Mouse (Mus musculus): ENCODE results near the gene Plcl1. TPM values are rescaled to one million over a fixed set of nuclear protein-coding genes. Genes with fewer than 3 reads are reported as not detected.

Plcl1 gene
- polyA plus RNA-seq, 1 experiment from 2014 or later, result 1.7 TPM

GRCm38 (mm10) chr1:55523966-55524365, 118.2 kb downstream of the Plcl1 start:
- WGBS, result 91% methylated on average over 1 of the region's 1 CpGs
- H3K9ac ChIP-seq (ENCODE audit: low read length), result no peak overlapping the region

GRCm38 (mm10) chr1:55525100-55525499, 119.4 kb downstream of the Plcl1 start:
- H3K36me3 ChIP-seq (ENCODE audit: control insufficient read depth, insufficient read depth, low read length), result no peaks in the 10 kb centered on the region
- 76% methylated on average over 5 of the region's 5 CpGs for WGBS

More at GRCm38 (mm10) chr1:55523966-55524365, 118.2 kb downstream of the Plcl1 start:
- H3K4me1 ChIP-seq (ENCODE audit: control insufficient read depth, insufficient read depth, low read length), result no peaks in the 10 kb centered on the region
- H3K9me3 ChIP-seq (ENCODE audit: control insufficient read depth, low read length), result no peaks in the 10 kb centered on the region
- H3K4me2 ChIP-seq, result no peak overlapping the region
- no peaks in the 10 kb centered on the region for H3K36me3 ChIP-seq (ENCODE audit: control insufficient read depth, insufficient read depth, low read length)
- ATAC-seq (ENCODE audit: low FRiP score) (no peak), DNase-seq (ENCODE audit: low spot score, missing footprints) (no peak)
- no peaks in the 10 kb centered on the region for H3K27me3 ChIP-seq (ENCODE audit: control insufficient read depth, insufficient read depth, low read length)
- H3K27ac ChIP-seq (ENCODE audit: low read depth, low read length), result no peak overlapping the region
- no peak overlapping the region for H3K4me3 ChIP-seq (ENCODE audit: low read depth, low read length)

GRCm38 (mm10) chr1:55525748-55526147, 120.0 kb downstream of the Plcl1 start:
- H3K4me1 ChIP-seq (ENCODE audit: control insufficient read depth, insufficient read depth, low read length), result no peaks in the 10 kb centered on the region
- WGBS, result 89% methylated on average over 2 of the region's 2 CpGs
- no peak for ATAC-seq (ENCODE audit: low FRiP score)

More at GRCm38 (mm10) chr1:55525100-55525499, 119.4 kb downstream of the Plcl1 start:
- Histone ChIP-seq H3K4me2 (no peak overlapping the region), H3K9me3 (ENCODE audit: control insufficient read depth, low read length) (no peaks in the 10 kb centered on the region), H3K27ac (ENCODE audit: low read depth, low read length) (no peak overlapping the region), H3K27me3 (ENCODE audit: control insufficient read depth, insufficient read depth, low read length) (no peaks in the 10 kb centered on the region), H3K9ac (ENCODE audit: low read length) (no peak overlapping the region), H3K4me3 (ENCODE audit: low read depth, low read length) (no peak overlapping the region), H3K4me1 (ENCODE audit: control insufficient read depth, insufficient read depth, low read length) (no peaks in the 10 kb centered on the region)
- ATAC-seq (ENCODE audit: low FRiP score), result no peak
- no peak for DNase-seq (ENCODE audit: low spot score, missing footprints)

GRCm38 (mm10) chr1:55528547-55529304, 123.0 kb downstream of the Plcl1 start:
- ATAC-seq (ENCODE audit: low FRiP score), result no peak
- Histone ChIP-seq H3K4me1 (ENCODE audit: control insufficient read depth, insufficient read depth, low read length) (no peaks in the 10 kb centered on the region), H3K27ac (ENCODE audit: low read depth, low read length) (no peak overlapping the region), H3K9me3 (ENCODE audit: control insufficient read depth, low read length) (no peaks in the 10 kb centered on the region), H3K9ac (ENCODE audit: low read length) (no peak overlapping the region), H3K4me2 (no peak overlapping the region), H3K4me3 (ENCODE audit: low read depth, low read length) (no peak overlapping the region), H3K27me3 (ENCODE audit: control insufficient read depth, insufficient read depth, low read length) (no peaks in the 10 kb centered on the region), H3K36me3 (ENCODE audit: control insufficient read depth, insufficient read depth, low read length) (no peaks in the 10 kb centered on the region)
- WGBS, result 80% methylated on average over 7 of the region's 7 CpGs
- DNase-seq (ENCODE audit: low spot score, missing footprints), result no peak

More at GRCm38 (mm10) chr1:55525748-55526147, 120.0 kb downstream of the Plcl1 start:
- no peak for DNase-seq (ENCODE audit: low spot score, missing footprints)
- Histone ChIP-seq H3K4me3 (ENCODE audit: low read depth, low read length) (no peak overlapping the region), H3K36me3 (ENCODE audit: control insufficient read depth, insufficient read depth, low read length) (no peaks in the 10 kb centered on the region), H3K9me3 (ENCODE audit: control insufficient read depth, low read length) (no peaks in the 10 kb centered on the region), H3K27me3 (ENCODE audit: control insufficient read depth, insufficient read depth, low read length) (no peaks in the 10 kb centered on the region), H3K27ac (ENCODE audit: low read depth, low read length) (no peak overlapping the region), H3K9ac (ENCODE audit: low read length) (no peak overlapping the region), H3K4me2 (no peak overlapping the region)

GRCm38 (mm10) chr1:55533823-55534222, 128.1 kb downstream of the Plcl1 start:
- ATAC-seq (ENCODE audit: low FRiP score), result no peak
- 88% methylated on average over 1 of the region's 1 CpGs for WGBS
- Histone ChIP-seq H3K9me3 (ENCODE audit: control insufficient read depth, low read length) (no peaks in the 10 kb centered on the region), H3K27me3 (ENCODE audit: control insufficient read depth, insufficient read depth, low read length) (no peaks in the 10 kb centered on the region), H3K9ac (ENCODE audit: low read length) (no peak overlapping the region), H3K36me3 (ENCODE audit: control insufficient read depth, insufficient read depth, low read length) (no peaks in the 10 kb centered on the region), H3K27ac (ENCODE audit: low read depth, low read length) (no peak overlapping the region), H3K4me2 (no peak overlapping the region), H3K4me1 (ENCODE audit: control insufficient read depth, insufficient read depth, low read length) (no peaks in the 10 kb centered on the region), H3K4me3 (ENCODE audit: low read depth, low read length) (no peak overlapping the region)
- no peak for DNase-seq (ENCODE audit: low spot score, missing footprints)

- Histone ChIP-seq H3K9ac (ENCODE audit: low read length) (no peak overlapping the region), H3K4me2 (no peak overlapping the region), H3K4me1 (ENCODE audit: control insufficient read depth, insufficient read depth, low read length) (no peaks in the 10 kb centered on the region), H3K27me3 (ENCODE audit: control insufficient read depth, insufficient read depth, low read length) (no peaks in the 10 kb centered on the region), H3K27ac (ENCODE audit: low read depth, low read length) (no peak overlapping the region), H3K4me3 (ENCODE audit: low read depth, low read length) (no peak overlapping the region), H3K9me3 (ENCODE audit: control insufficient read depth, low read length) (no peaks in the 10 kb centered on the region), H3K36me3 (ENCODE audit: control insufficient read depth, insufficient read depth, low read length) (no peaks in the 10 kb centered on the region)
- WGBS, result 84% methylated on average over 3 of the region's 3 CpGs
- no peak for ATAC-seq (ENCODE audit: low FRiP score)
- DNase-seq (ENCODE audit: low spot score, missing footprints), result no peak
Measured at GRCm38 (mm10) chr1:55554405-55554804, 148.7 kb downstream of the Plcl1 start.

GRCm38 (mm10) chr1:55557960-55558359, 152.2 kb downstream of the Plcl1 start:
- no peak for DNase-seq (ENCODE audit: low spot score, missing footprints)
- H3K9me3 ChIP-seq (ENCODE audit: control insufficient read depth, low read length), result no peaks in the 10 kb centered on the region
- H3K27ac ChIP-seq (ENCODE audit: low read depth, low read length), result no peak overlapping the region
- no peak overlapping the region for H3K9ac ChIP-seq (ENCODE audit: low read length)
- WGBS, result 92% methylated on average over 7 of the region's 7 CpGs
- no peaks in the 10 kb centered on the region for H3K36me3 ChIP-seq (ENCODE audit: control insufficient read depth, insufficient read depth, low read length)
- H3K4me3 ChIP-seq (ENCODE audit: low read depth, low read length), result no peak overlapping the region
- no peaks in the 10 kb centered on the region for H3K27me3 ChIP-seq (ENCODE audit: control insufficient read depth, insufficient read depth, low read length)
- no peaks in the 10 kb centered on the region for H3K4me1 ChIP-seq (ENCODE audit: control insufficient read depth, insufficient read depth, low read length)
- no peak for ATAC-seq (ENCODE audit: low FRiP score)
- no peak overlapping the region for H3K4me2 ChIP-seq

GRCm38 (mm10) chr1:55558409-55558808, 152.7 kb downstream of the Plcl1 start:
- no peak overlapping the region for H3K27ac ChIP-seq (ENCODE audit: low read depth, low read length)
- ATAC-seq (ENCODE audit: low FRiP score) (no peak), DNase-seq (ENCODE audit: low spot score, missing footprints) (no peak)
- no peaks in the 10 kb centered on the region for H3K27me3 ChIP-seq (ENCODE audit: control insufficient read depth, insufficient read depth, low read length)
- no peak overlapping the region for H3K4me3 ChIP-seq (ENCODE audit: low read depth, low read length)
- no peak overlapping the region for H3K4me2 ChIP-seq
- no peaks in the 10 kb centered on the region for H3K4me1 ChIP-seq (ENCODE audit: control insufficient read depth, insufficient read depth, low read length)
- H3K9me3 ChIP-seq (ENCODE audit: control insufficient read depth, low read length), result no peaks in the 10 kb centered on the region
- 81% methylated on average over 1 of the region's 1 CpGs for WGBS
- no peaks in the 10 kb centered on the region for H3K36me3 ChIP-seq (ENCODE audit: control insufficient read depth, insufficient read depth, low read length)
- H3K9ac ChIP-seq (ENCODE audit: low read length), result no peak overlapping the region

GRCm38 (mm10) chr1:55559998-55560397, 154.3 kb downstream of the Plcl1 start:
- 89% methylated on average over 9 of the region's 9 CpGs for WGBS
- no peaks in the 10 kb centered on the region for H3K9me3 ChIP-seq (ENCODE audit: control insufficient read depth, low read length)
- DNase-seq (ENCODE audit: low spot score, missing footprints), result no peak

More at GRCm38 (mm10) chr1:55559998-55560397, 154.3 kb downstream of the Plcl1 start:
- Histone ChIP-seq H3K9ac (ENCODE audit: low read length) (no peak overlapping the region), H3K4me2 (no peak overlapping the region), H3K4me3 (ENCODE audit: low read depth, low read length) (no peak overlapping the region), H3K27ac (ENCODE audit: low read depth, low read length) (no peak overlapping the region), H3K4me1 (ENCODE audit: control insufficient read depth, insufficient read depth, low read length) (no peaks in the 10 kb centered on the region), H3K27me3 (ENCODE audit: control insufficient read depth, insufficient read depth, low read length) (no peaks in the 10 kb centered on the region), H3K36me3 (ENCODE audit: control insufficient read depth, insufficient read depth, low read length) (no peaks in the 10 kb centered on the region)
- ATAC-seq (ENCODE audit: low FRiP score), result no peak

Data from midbrain, embryonic 11.5 days (tissue).